Mouse (Mus musculus): ENCODE measurements around the gene Sh3pxd2b. TPM values are rescaled to one million over a fixed set of nuclear protein-coding genes. Genes with fewer than 3 reads are reported as not detected.

Sh3pxd2b gene
- polyA plus RNA-seq, 1 experiment from 2014 or later: 15.3 TPM

GRCm38 (mm10) chr11:32303455-32303854 lies 44.2 kb upstream of the Sh3pxd2b start:
- ATAC-seq (replicated peaks; ENCODE audit: insufficient number of reproducible peaks, low FRiP score, low TSS enrichment): no peak
- Histone ChIP-seq H3K4me2 (no peak overlapping the region), H3K9me3 (replicated peaks; ENCODE audit: control insufficient read depth, low read length) (no peaks in the 10 kb centered on the region), H3K9ac (ENCODE audit: low read depth, low read length) (no peak overlapping the region), H3K36me3 (ENCODE audit: control insufficient read depth, insufficient read depth, low read length) (no peaks in the 10 kb centered on the region), H3K27ac (ENCODE audit: low read depth, low read length) (no peak overlapping the region), H3K4me3 (ENCODE audit: low read depth, low read length) (no peak overlapping the region), H3K27me3 (ENCODE audit: control insufficient read depth, insufficient read depth, low read length) (peaks cover 11% of the 10 kb centered on the region), H3K4me1 (ENCODE audit: control insufficient read depth, insufficient read depth, low read length) (no peaks in the 10 kb centered on the region)
- WGBS (ENCODE audit: insufficient replicate concordance): 57% methylated on average over 1 of the region's 1 CpGs

GRCm38 (mm10) chr11:32307006-32307405 lies 40.6 kb upstream of the Sh3pxd2b start:
- no peak for ATAC-seq (replicated peaks; ENCODE audit: insufficient number of reproducible peaks, low FRiP score, low TSS enrichment)
- no peak overlapping the region for H3K9ac ChIP-seq (ENCODE audit: low read depth, low read length)
- H3K4me2 ChIP-seq: no peak overlapping the region
- H3K4me1 ChIP-seq (ENCODE audit: control insufficient read depth, insufficient read depth, low read length): no peaks in the 10 kb centered on the region
- no peaks in the 10 kb centered on the region for H3K36me3 ChIP-seq (ENCODE audit: control insufficient read depth, insufficient read depth, low read length)
- 81% methylated on average over 1 of the region's 1 CpGs for WGBS (ENCODE audit: insufficient replicate concordance)
- H3K27ac ChIP-seq (ENCODE audit: low read depth, low read length): no peak overlapping the region
- no peak overlapping the region for H3K4me3 ChIP-seq (ENCODE audit: low read depth, low read length)
- H3K27me3 ChIP-seq (ENCODE audit: control insufficient read depth, insufficient read depth, low read length): no peaks in the 10 kb centered on the region; the same call in 1 of the 2 replicates
- no peaks in the 10 kb centered on the region for H3K9me3 ChIP-seq (replicated peaks; ENCODE audit: control insufficient read depth, low read length)

- Histone ChIP-seq H3K4me1 (ENCODE audit: control insufficient read depth, insufficient read depth, low read length) (0 out of 2 replicates have a peak, but pooled peaks cover 4% of the 10 kb centered on the region), H3K36me3 (ENCODE audit: control insufficient read depth, insufficient read depth, low read length) (no peaks in the 10 kb centered on the region), H3K4me2 (no peak overlapping the region), H3K9ac (ENCODE audit: low read depth, low read length) (no peak overlapping the region), H3K9me3 (replicated peaks; ENCODE audit: control insufficient read depth, low read length) (no peaks in the 10 kb centered on the region), H3K4me3 (ENCODE audit: low read depth, low read length) (no peak overlapping the region), H3K27ac (ENCODE audit: low read depth, low read length) (no peak overlapping the region), H3K27me3 (ENCODE audit: control insufficient read depth, insufficient read depth, low read length) (no peaks in the 10 kb centered on the region)
- 72% methylated on average over 4 of the region's 4 CpGs for WGBS (ENCODE audit: insufficient replicate concordance)
- ATAC-seq (replicated peaks; ENCODE audit: insufficient number of reproducible peaks, low FRiP score, low TSS enrichment): no peak
Measured at GRCm38 (mm10) chr11:32309446-32309845, 38.2 kb upstream of the Sh3pxd2b start.

DNA sequence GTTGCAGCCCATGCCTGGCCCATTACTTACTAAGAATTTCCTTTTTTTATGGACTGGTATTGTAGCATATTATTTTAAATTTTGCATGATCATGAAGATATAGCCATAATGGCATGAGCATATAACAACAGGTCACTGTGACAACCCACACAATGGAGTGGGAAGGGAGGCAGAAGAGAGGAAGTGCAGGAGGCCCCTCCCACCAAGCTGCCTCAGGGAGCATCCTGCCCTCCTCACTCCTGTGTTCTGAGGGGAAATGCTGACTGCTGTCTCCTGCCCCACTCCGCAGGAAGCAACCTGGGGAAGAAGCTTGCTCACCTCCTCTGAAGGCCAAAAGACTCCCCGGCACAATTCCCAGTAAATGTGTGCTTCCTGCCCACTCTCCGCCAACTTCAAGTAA lies 37.7 kb upstream of the Sh3pxd2b start:
- Histone ChIP-seq H3K4me1 (ENCODE audit: control insufficient read depth, insufficient read depth, low read length) (0 out of 2 replicates have a peak, but pooled peaks cover 4% of the 10 kb centered on the region), H3K27me3 (ENCODE audit: control insufficient read depth, insufficient read depth, low read length) (no peaks in the 10 kb centered on the region), H3K9ac (ENCODE audit: low read depth, low read length) (no peak overlapping the region), H3K27ac (ENCODE audit: low read depth, low read length) (no peak overlapping the region), H3K36me3 (ENCODE audit: control insufficient read depth, insufficient read depth, low read length) (no peaks in the 10 kb centered on the region), H3K4me3 (ENCODE audit: low read depth, low read length) (no peak overlapping the region), H3K4me2 (no peak overlapping the region), H3K9me3 (replicated peaks; ENCODE audit: control insufficient read depth, low read length) (no peaks in the 10 kb centered on the region)
- ATAC-seq (replicated peaks; ENCODE audit: insufficient number of reproducible peaks, low FRiP score, low TSS enrichment): 0 out of 2 replicates have a peak, but pooled peaks have one; percentile 49
- 62% methylated on average over 3 of the region's 3 CpGs for whole genome bisulfite sequencing (ENCODE audit: insufficient replicate concordance)

GRCm38 (mm10) chr11:32316009-32316408 lies 31.6 kb upstream of the Sh3pxd2b start:
- 79% methylated on average over 3 of the region's 3 CpGs for WGBS (ENCODE audit: insufficient replicate concordance)

DNA sequence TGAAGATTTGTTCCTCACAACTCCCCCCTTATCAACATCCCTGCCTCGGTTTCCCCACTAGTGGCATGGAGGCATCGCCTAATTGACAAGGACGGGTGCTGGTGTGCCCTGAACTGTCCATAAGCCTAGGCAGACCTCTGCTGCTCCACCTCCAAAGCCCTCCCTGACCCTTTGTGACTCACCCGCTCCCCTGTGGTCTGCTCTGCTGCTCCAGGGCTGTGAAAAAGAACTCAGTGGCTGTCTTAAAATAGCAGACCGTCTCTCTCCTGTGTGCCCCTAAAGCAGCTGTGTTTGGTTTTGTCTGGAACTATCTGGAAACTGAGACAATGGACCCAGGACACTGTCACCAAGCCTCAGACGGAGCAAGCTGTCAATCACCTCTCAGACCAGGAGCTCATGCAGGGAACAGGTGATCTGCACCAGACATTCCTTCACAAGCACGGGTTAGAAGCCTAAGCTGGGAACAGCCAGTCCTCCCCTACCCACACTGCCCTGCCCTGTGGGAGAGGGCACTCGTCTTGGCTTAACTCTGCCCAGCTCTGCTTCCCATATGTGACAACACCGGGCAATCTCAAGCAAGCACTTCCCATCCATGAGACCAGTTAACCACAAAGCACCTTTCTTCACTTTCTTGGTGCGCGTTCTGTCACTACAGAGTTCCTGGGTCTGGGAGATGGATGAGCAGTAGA lies 27.0 kb upstream of the Sh3pxd2b start:
- ATAC-seq (replicated peaks; ENCODE audit: insufficient number of reproducible peaks, low FRiP score, low TSS enrichment): no peak
- H3K9me3 ChIP-seq (replicated peaks; ENCODE audit: control insufficient read depth, low read length): no peaks in the 10 kb centered on the region
- WGBS (ENCODE audit: insufficient replicate concordance): 59% methylated on average over 11 of the region's 11 CpGs
- no peak overlapping the region for H3K9ac ChIP-seq (ENCODE audit: low read depth, low read length)
- H3K4me3 ChIP-seq (ENCODE audit: low read depth, low read length): no peak overlapping the region
- no peak overlapping the region for H3K4me2 ChIP-seq
- no peaks in the 10 kb centered on the region for H3K36me3 ChIP-seq (ENCODE audit: control insufficient read depth, insufficient read depth, low read length)
- H3K27ac ChIP-seq (ENCODE audit: low read depth, low read length): no peak overlapping the region
- H3K4me1 ChIP-seq (ENCODE audit: control insufficient read depth, insufficient read depth, low read length): no peaks in the 10 kb centered on the region
- H3K27me3 ChIP-seq (ENCODE audit: control insufficient read depth, insufficient read depth, low read length): no peaks in the 10 kb centered on the region; the same call in none of the 2 replicates

More at GRCm38 (mm10) chr11:32316009-32316408, 31.6 kb upstream of the Sh3pxd2b start:
- H3K4me2 ChIP-seq: no peak overlapping the region
- no peaks in the 10 kb centered on the region for H3K36me3 ChIP-seq (ENCODE audit: control insufficient read depth, insufficient read depth, low read length)
- H3K4me1 ChIP-seq (ENCODE audit: control insufficient read depth, insufficient read depth, low read length): 0 out of 2 replicates have a peak, but pooled peaks cover 4% of the 10 kb centered on the region
- no peak overlapping the region for H3K9ac ChIP-seq (ENCODE audit: low read depth, low read length)
- no peaks in the 10 kb centered on the region for H3K9me3 ChIP-seq (replicated peaks; ENCODE audit: control insufficient read depth, low read length)
- no peaks in the 10 kb centered on the region for H3K27me3 ChIP-seq (ENCODE audit: control insufficient read depth, insufficient read depth, low read length)
- H3K27ac ChIP-seq (ENCODE audit: low read depth, low read length): no peak overlapping the region
- no peak for ATAC-seq (replicated peaks; ENCODE audit: insufficient number of reproducible peaks, low FRiP score, low TSS enrichment)
- no peak overlapping the region for H3K4me3 ChIP-seq (ENCODE audit: low read depth, low read length)

DNA sequence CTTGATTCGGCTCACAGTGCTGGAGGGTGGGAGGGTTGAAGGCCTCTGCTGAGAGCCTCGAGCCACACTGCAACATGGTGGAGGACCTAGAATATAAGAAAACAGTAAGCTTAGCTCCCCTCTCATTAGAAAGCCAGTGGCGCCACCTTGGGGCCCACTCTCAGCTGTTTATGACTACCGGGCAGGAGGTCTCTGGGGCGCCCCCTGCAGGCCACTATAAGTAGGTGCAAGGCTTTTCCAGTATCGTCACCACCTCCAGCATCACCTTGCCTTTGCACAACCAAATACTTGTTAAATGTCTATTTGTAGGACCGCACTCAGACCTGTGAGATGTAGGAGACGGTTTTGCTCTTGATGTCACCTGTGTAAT lies 26.4 kb upstream of the Sh3pxd2b start:
- no peak for ATAC-seq (replicated peaks; ENCODE audit: insufficient number of reproducible peaks, low FRiP score, low TSS enrichment)
- Histone ChIP-seq H3K9me3 (replicated peaks; ENCODE audit: control insufficient read depth, low read length) (no peaks in the 10 kb centered on the region), H3K36me3 (ENCODE audit: control insufficient read depth, insufficient read depth, low read length) (no peaks in the 10 kb centered on the region), H3K9ac (ENCODE audit: low read depth, low read length) (no peak overlapping the region), H3K4me1 (ENCODE audit: control insufficient read depth, insufficient read depth, low read length) (no peaks in the 10 kb centered on the region), H3K27ac (ENCODE audit: low read depth, low read length) (no peak overlapping the region), H3K4me3 (ENCODE audit: low read depth, low read length) (no peak overlapping the region), H3K4me2 (no peak overlapping the region), H3K27me3 (ENCODE audit: control insufficient read depth, insufficient read depth, low read length) (no peaks in the 10 kb centered on the region; the same call in none of the 2 replicates)
- WGBS (ENCODE audit: insufficient replicate concordance): 31% methylated on average over 8 of the region's 8 CpGs

DNA sequence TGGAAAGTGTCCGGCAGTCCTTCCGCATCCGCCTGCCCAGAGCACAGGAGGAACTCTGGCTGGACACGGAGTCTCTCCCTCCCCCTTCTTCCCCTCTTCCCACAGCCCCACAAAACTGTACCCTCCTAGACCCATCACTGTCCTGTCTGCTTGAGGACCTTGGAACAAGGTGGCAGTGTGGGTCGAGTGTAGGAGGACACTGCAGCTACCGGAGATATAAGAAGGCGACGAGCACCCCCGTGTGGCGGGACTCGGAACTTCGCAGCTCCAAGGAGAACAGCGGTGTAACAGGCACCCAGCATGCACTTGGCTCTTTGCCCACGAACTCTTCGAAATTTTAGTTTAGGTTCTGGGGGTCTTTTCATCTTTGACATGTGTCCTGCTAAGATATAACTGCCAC lies 23.0 kb upstream of the Sh3pxd2b start:
- peak overlapping the region; percentile 10; the same call in 1 of the 2 replicates for H3K4me3 ChIP-seq (ENCODE audit: low read depth, low read length)
- H3K4me2 ChIP-seq: peak overlapping the region; percentile 50
- no peak overlapping the region for H3K9ac ChIP-seq (ENCODE audit: low read depth, low read length)
- no peaks in the 10 kb centered on the region for H3K9me3 ChIP-seq (replicated peaks; ENCODE audit: control insufficient read depth, low read length)
- no peaks in the 10 kb centered on the region for H3K36me3 ChIP-seq (ENCODE audit: control insufficient read depth, insufficient read depth, low read length)
- WGBS (ENCODE audit: insufficient replicate concordance): 8% methylated on average over 15 of the region's 15 CpGs
- ATAC-seq (replicated peaks; ENCODE audit: insufficient number of reproducible peaks, low FRiP score, low TSS enrichment): peak; percentile 74
- H3K27ac ChIP-seq (ENCODE audit: low read depth, low read length): no peak overlapping the region
- H3K27me3 ChIP-seq (ENCODE audit: control insufficient read depth, insufficient read depth, low read length): peaks cover 4% of the 10 kb centered on the region
- H3K4me1 ChIP-seq (ENCODE audit: control insufficient read depth, insufficient read depth, low read length): no peaks in the 10 kb centered on the region

GRCm38 (mm10) chr11:32331075-32331474 lies 16.5 kb upstream of the Sh3pxd2b start:
- no peaks in the 10 kb centered on the region for H3K9me3 ChIP-seq (replicated peaks; ENCODE audit: control insufficient read depth, low read length)
- H3K9ac ChIP-seq (ENCODE audit: low read depth, low read length): no peak overlapping the region
- no peaks in the 10 kb centered on the region for H3K4me1 ChIP-seq (ENCODE audit: control insufficient read depth, insufficient read depth, low read length)
- peak; percentile 59; the same call in 1 of the 2 replicates for ATAC-seq (replicated peaks; ENCODE audit: insufficient number of reproducible peaks, low FRiP score, low TSS enrichment)
- no peaks in the 10 kb centered on the region for H3K36me3 ChIP-seq (ENCODE audit: control insufficient read depth, insufficient read depth, low read length)
- no peak overlapping the region for H3K4me2 ChIP-seq
- H3K27me3 ChIP-seq (ENCODE audit: control insufficient read depth, insufficient read depth, low read length): peaks cover 4% of the 10 kb centered on the region; the same call in 1 of the 2 replicates
- 60% methylated on average over 6 of the region's 6 CpGs for WGBS (ENCODE audit: insufficient replicate concordance)
- H3K4me3 ChIP-seq (ENCODE audit: low read depth, low read length): no peak overlapping the region
- no peak overlapping the region for H3K27ac ChIP-seq (ENCODE audit: low read depth, low read length)
